Mouse (Mus musculus) right cerebral cortex, postnatal 10 days (tissue): ENCODE data around the gene Gphn.

Experiments used
- DNase-seq, 2 experiments: peaks; one replicate each; pipeline ENCODE4 v3.0.0; 2021; ENCODE audit warnings: low spot score in 2 of 2

Gene Gphn

GRCm38 (mm10) chr12:78717783-78718182 lies 491.6 kb downstream of the Gphn start:
- no peak for DNase-seq

GRCm38 (mm10) chr12:78727723-78728122 lies 501.5 kb downstream of the Gphn start:
- DNase-seq = no peak
